Mouse (Mus musculus): Measurements from ENCODE around the gene Atp6v0d1.
A peak's percentile ranks its signal among the peaks of the same experiment; 100 is the strongest.
"Not testable (repeated sequence)": the region's sequence is repeated elsewhere in the genome, so short reads cannot be mapped to it uniquely, and the experiment has no call there.

Atp6v0d1 gene

GRCm38 (mm10) chr8:105574741-105575140, 8.9 kb upstream of the Atp6v0d1 start:
- no peak for DNase-seq (ENCODE audit: low spot score in 2 of 2)

DNA sequence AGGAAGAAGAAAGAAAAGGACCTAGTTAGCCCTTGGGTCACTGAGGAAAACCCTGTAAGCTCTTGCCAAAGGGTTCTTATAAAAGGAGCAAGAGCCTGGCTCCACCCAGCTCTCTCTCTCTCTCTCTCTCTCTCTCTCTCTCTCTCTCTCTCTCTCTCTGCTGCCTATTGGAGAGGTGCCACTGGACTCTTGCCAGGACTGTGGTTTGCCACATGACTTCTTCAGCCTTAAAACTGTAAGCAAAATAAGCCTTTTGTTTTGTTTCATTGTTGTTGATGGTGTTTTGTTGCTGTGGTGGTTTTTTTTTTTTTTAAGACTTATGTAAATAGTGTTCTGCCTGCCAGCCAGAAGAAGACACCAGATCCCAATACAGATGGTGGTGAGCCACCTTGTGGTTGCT, 7.6 kb upstream of the Atp6v0d1 start:
- no peak for DNase-seq (ENCODE audit: low spot score in 2 of 2)

DNA sequence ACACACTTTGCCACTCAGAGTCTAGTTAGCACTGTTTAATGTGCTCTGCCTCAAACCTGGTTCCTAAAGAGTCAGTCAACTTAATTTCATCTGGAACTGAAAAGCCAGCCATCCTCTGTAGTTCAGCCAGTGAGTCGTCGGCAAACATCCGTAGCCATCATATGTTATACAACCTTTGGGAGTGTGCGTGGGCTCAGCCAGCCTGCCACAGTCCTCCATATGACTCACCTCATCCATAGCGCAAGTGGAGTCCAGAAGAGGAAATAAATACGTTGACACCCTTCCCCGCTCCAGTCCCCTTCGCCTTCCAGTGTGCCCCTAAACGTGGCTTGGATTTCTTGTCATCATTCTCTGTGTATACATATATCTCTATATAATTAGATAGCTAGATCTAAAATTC, 6.0 kb upstream of the Atp6v0d1 start:
- DNase-seq (ENCODE audit: low spot score in 2 of 2), result peak in 1 of 2 experiments; percentile 69

DNA sequence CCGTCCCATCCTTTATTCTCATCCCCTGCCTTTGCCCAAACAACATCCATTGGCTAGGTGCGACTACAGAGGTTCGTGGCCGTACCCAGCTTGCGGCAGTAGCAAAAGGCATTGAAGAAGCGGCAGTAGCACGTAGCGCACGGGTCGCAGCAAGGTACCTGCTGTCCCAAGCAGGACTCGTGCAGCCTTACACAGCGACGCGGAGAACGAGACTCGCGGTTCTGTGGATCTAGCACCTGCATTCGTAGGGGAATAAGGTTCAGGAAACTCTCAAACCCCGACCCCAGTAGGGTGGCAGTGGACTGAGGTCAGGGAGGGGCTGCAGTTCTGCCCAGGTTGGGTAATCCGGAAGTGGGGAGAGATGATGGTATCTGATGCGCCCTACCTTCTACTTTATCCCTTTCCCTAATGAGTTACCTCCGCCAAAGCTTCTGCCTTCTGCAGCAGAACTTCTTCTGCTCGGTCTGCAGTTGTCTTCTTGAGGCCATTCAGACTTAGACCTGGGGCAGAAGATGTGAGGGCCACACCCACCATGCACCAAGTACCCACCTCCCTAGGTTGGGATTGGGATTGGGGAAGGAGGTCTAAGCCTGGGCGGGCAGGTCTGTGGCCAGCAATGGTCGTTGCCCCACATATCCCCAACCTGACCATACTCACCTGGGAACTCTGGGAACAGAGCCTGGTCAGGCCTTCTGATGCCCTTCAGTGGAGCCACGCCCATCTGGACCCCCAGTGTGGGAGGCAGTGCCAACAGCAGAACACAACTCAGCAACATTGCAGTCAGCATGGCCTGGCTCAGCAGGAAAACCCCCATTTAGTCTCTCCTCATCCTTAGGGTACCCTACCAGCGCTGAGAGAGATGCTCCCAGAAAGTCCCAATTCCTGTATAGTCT, 1.1 kb upstream of the Atp6v0d1 start:
- DNase-seq (ENCODE audit: low spot score in 2 of 2), result no peak

DNA sequence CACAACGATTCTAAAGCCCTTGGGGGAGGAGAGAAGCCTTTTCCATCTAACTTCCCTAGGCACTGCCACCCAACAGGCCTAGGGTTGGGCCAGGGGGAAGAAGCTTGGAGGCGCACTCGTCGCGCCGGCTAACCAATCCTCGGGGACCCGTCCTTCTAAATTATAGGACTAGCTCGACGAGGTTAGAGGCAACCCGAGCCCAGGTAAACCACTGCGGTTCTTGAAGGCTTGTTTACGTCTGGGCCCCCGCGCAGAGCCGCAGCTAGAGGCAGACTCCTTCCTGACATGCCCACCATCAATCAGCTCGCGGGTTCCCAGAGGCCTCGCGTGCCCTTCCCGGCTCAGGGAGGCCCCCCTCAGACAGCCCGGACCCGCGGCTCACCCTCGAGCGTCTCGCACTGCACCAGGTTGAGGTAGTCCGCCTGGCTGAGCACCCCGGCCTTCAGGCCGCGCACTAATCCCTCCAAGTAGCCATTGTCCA, 406 bp downstream of the Atp6v0d1 start:
- no peak for DNase-seq (ENCODE audit: low spot score in 2 of 2)

- DNase-seq (ENCODE audit: low spot score in 2 of 2), result not testable (repeated sequence)
Measured at GRCm38 (mm10) chr8:105564573-105565229, 1.1 kb downstream of the Atp6v0d1 start.

DNA sequence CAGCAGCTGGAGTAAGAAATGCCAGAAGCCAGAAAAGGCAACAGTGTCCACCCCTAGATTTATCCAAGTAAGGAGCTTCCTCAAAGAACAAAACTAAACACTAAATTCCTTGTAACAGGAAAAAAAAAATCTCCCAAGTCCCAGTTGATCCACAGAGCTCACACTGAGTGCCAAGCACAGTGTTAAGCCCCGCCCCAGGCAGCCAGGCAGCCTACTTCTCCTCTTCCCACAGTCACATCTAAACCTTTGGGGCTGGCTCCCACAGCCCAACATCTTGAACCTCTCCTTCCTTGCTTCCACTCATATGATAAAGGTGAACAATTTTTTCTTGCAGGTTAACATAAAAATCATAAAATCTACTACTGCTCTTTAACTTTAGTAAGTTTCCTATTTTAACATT, 2.0 kb downstream of the Atp6v0d1 start:
- DNase-seq (ENCODE audit: low spot score in 2 of 2), result no peak

- no peak for DNase-seq (ENCODE audit: low spot score in 2 of 2)
Measured at GRCm38 (mm10) chr8:105562863-105563262, 3.0 kb downstream of the Atp6v0d1 start.

- no peak for DNase-seq (ENCODE audit: low spot score in 2 of 2)
Measured at GRCm38 (mm10) chr8:105555230-105555629, 10.6 kb downstream of the Atp6v0d1 start.

DNA sequence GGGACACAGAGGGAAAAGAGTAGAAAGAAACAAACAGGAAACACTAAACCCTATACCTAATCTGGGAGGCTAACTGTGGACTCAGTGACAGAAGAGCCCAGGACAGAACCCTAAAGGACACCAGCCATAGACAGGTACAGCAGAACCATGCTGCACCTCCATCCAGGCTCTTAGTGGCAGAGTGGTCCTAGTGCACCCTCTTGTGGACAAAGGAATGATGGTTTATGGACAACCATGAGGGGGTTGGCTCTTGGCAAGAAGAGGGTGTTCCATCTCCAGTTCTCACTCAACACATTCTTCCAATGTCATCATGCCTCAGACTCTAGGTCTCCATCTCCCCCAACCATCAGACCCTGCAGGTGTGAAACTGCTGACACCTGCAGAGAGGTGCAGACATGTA, 11.8 kb downstream of the Atp6v0d1 start:
- peak in 1 of 2 experiments; percentile 65 for DNase-seq (ENCODE audit: low spot score in 2 of 2)

GRCm38 (mm10) chr8:105552824-105553223, 13.0 kb downstream of the Atp6v0d1 start:
- no peak for DNase-seq (ENCODE audit: low spot score in 2 of 2)

GRCm38 (mm10) chr8:105552032-105552431, 13.8 kb downstream of the Atp6v0d1 start:
- DNase-seq (ENCODE audit: low spot score in 2 of 2), result no peak

- no peak for DNase-seq (ENCODE audit: low spot score in 2 of 2)
Measured at GRCm38 (mm10) chr8:105550083-105550482, 15.8 kb downstream of the Atp6v0d1 start.

GRCm38 (mm10) chr8:105549506-105549905, 16.3 kb downstream of the Atp6v0d1 start:
- DNase-seq (ENCODE audit: low spot score in 2 of 2), result no peak

- no peak for DNase-seq (ENCODE audit: low spot score in 2 of 2)
Measured at GRCm38 (mm10) chr8:105546384-105547350, 19.2 kb downstream of the Atp6v0d1 start.

GRCm38 (mm10) chr8:105545249-105545648, 20.6 kb downstream of the Atp6v0d1 start:
- DNase-seq (ENCODE audit: low spot score in 2 of 2), result peak in 1 of 2 experiments; percentile 29

- DNase-seq (ENCODE audit: low spot score in 2 of 2), result no peak
Measured at GRCm38 (mm10) chr8:105544544-105545205, 21.2 kb downstream of the Atp6v0d1 start.

DNA sequence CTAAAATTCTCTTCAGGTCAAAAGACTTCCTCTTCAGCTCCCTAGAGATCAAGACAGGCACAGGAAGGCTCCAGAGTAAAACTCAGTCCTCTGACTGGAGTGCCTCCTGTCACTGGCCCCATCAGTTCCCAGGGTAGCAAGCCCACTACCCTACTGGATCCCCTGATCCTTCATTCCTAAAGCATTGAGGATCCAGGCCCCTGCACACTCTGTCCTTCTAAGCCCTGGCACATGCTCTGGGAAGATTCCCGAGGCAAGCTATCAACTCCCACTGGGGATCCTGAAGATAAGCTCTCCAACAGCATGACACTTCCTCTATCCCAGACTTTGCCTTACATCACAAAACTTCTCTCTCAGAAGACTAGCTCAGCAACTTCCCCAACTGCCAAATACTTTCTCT, 22.1 kb downstream of the Atp6v0d1 start:
- DNase-seq (ENCODE audit: low spot score in 2 of 2), result no peak

GRCm38 (mm10) chr8:105542808-105543207, 23.0 kb downstream of the Atp6v0d1 start:
- no peak for DNase-seq (ENCODE audit: low spot score in 2 of 2)

GRCm38 (mm10) chr8:105542032-105542656, 23.7 kb downstream of the Atp6v0d1 start:
- no peak for DNase-seq (ENCODE audit: low spot score in 2 of 2)

DNA sequence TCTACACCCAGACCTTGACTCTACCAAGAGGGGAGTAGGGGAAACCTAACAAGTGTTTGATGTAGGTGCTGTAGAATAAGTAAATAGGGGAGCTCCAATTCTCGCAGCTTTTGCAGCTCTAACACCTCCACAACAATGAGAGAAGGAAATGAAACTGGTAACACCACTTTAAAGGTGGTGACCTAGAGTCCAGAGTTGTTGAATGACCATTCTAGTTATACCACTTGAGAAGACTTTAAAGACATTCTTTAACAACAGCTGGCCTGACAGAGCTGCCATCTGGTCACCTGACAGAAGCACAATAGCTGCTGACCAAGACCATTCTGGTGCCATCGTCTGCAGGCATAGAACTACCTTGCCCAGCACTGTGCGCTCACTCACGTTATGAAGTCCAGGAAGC, 26.9 kb downstream of the Atp6v0d1 start:
- no peak for DNase-seq (ENCODE audit: low spot score in 2 of 2)

Data from left cerebral cortex, adult 9 months (tissue).